Mouse (Mus musculus): Measurements from ENCODE around the gene Cacng7. TPM values are rescaled to one million over a fixed set of nuclear protein-coding genes. Genes with fewer than 3 reads are reported as not detected.
A peak's percentile ranks its signal among the peaks of the same experiment; 100 is the strongest.

Gene Cacng7
- polyA plus RNA-seq, 1 experiment, result 2.6 TPM

DNA sequence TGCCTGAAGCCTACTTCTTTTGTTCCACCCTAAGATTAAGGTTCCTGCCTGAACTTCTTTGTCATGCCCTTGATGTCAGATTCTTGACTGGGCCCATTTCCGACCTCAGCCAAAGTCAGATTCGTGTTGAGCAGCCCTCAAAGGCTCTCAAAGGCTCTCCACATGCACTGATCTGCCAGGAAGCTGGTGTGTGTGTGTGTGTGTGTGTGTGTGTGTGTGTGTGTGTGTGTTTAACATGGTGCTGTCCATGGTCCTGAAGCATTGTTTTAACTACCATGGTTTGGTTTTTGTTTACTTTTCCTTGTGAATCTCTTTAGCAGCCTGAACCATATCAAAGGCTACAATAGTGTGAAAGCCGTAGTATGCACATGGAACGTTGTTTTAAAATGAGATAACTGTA is 4.8 kb upstream of the Cacng7 start:
- DNase-seq, result no peak
- H3K4me3 ChIP-seq (ENCODE audit: control insufficient read depth, insufficient read depth, low read length), result no peak overlapping the region
- 77% methylated on average over 4 of the region's 4 CpGs for WGBS

DNA sequence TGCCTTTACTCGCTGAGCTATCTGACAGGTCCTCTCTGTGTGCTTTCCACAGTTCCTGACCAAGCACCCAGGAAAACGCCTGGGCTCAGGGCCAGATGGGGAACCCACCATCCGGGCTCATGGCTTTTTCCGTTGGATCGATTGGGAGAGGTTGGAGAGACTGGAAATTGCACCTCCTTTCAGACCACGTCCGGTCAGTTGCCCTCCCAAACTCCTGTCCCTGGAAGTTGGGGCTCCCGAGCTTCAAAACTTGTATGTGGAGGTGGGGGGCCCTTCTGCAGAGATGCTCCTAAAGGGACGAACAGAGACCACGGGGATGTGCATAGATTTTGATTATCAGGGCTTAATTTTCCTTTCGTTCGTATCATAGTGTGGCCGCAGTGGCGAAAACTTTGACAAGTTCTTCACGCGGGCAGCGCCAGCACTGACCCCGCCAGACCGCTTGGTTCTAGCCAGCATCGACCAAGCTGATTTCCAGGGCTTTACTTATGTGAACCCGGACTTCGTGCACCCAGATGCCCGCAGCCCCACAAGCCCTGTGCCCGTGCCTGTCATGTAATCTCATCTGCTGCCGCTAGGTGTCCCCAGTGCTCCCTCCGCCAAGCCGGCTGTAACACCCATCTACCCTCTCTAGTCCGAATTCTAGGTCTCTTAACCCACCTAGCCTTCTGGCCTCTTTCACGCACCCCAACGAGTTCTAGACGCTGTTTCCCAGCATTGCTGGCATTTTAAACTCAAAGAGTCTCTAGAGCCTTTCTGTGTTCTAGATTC is 2.8 kb upstream of the Cacng7 start:
- Histone ChIP-seq H3K27me3 (ENCODE audit: control insufficient read depth, insufficient read depth, low read length) (no peaks in the 10 kb centered on the region), H3K27ac (ENCODE audit: control insufficient read depth, insufficient read depth, low read length) (no peak overlapping the region), H3K4me1 (replicated peaks; ENCODE audit: control insufficient read depth, insufficient read depth, low read length) (no peaks in the 10 kb centered on the region), H3K4me3 (ENCODE audit: control insufficient read depth, insufficient read depth, low read length) (no peak overlapping the region), H3K36me3 (ENCODE audit: control insufficient read depth, insufficient read depth, low read length) (no peaks in the 10 kb centered on the region)
- TF ChIP-seq CTCF (IDR thresholded peaks at IDR 0.05; ENCODE audit: borderline replicate concordance, control insufficient read depth, extremely low read depth, insufficient read depth, low read length, poor library complexity) (peak; percentile 88), POLR2A (IDR thresholded peaks at IDR 0.05; ENCODE audit: control insufficient read depth, extremely low read depth, insufficient read depth, low read length, poor library complexity) (no peak)
- DNase-seq, result peak; percentile 76
- WGBS, result 25% methylated on average over 31 of the region's 31 CpGs

More for the DNA sequence above, 4.8 kb upstream of the Cacng7 start:
- no peaks in the 10 kb centered on the region for H3K27me3 ChIP-seq (ENCODE audit: control insufficient read depth, insufficient read depth, low read length)
- no peak overlapping the region for H3K27ac ChIP-seq (ENCODE audit: control insufficient read depth, insufficient read depth, low read length)
- H3K36me3 ChIP-seq (ENCODE audit: control insufficient read depth, insufficient read depth, low read length), result no peaks in the 10 kb centered on the region
- no peak for TF ChIP-seq POLR2A (IDR thresholded peaks at IDR 0.05; ENCODE audit: control insufficient read depth, extremely low read depth, insufficient read depth, low read length, poor library complexity)
- TF ChIP-seq CTCF (IDR thresholded peaks at IDR 0.05; ENCODE audit: borderline replicate concordance, control insufficient read depth, extremely low read depth, insufficient read depth, low read length, poor library complexity), result no peak
- no peaks in the 10 kb centered on the region for H3K4me1 ChIP-seq (replicated peaks; ENCODE audit: control insufficient read depth, insufficient read depth, low read length)

DNA sequence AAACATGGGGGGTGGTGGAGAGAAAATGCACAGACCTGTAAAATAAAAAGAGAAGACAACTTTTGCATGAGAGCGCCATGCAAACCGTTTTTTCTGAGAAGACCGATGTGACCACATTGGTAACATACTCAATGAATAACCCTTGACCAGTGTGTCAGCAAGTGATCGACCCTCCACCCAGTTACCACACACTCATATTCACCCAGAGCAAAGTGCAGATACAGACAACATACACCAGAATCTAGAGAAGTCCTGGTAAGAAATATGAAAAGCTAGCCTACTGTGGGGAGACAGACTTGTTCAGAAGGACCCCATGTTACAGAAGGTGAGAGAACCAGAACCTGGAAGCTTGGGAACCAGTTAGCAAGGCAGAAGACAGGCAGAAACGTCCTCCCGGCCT is 1.6 kb upstream of the Cacng7 start:
- H3K36me3 ChIP-seq (ENCODE audit: control insufficient read depth, insufficient read depth, low read length), result no peaks in the 10 kb centered on the region
- no peaks in the 10 kb centered on the region for H3K27me3 ChIP-seq (ENCODE audit: control insufficient read depth, insufficient read depth, low read length)
- H3K27ac ChIP-seq (ENCODE audit: control insufficient read depth, insufficient read depth, low read length), result no peak overlapping the region
- 52% methylated on average over 6 of the region's 6 CpGs for WGBS
- H3K4me1 ChIP-seq (replicated peaks; ENCODE audit: control insufficient read depth, insufficient read depth, low read length), result no peaks in the 10 kb centered on the region
- no peak for DNase-seq
- no peak overlapping the region for H3K4me3 ChIP-seq (ENCODE audit: control insufficient read depth, insufficient read depth, low read length)
- TF ChIP-seq POLR2A (IDR thresholded peaks at IDR 0.05; ENCODE audit: control insufficient read depth, extremely low read depth, insufficient read depth, low read length, poor library complexity) (no peak), CTCF (IDR thresholded peaks at IDR 0.05; ENCODE audit: borderline replicate concordance, control insufficient read depth, extremely low read depth, insufficient read depth, low read length, poor library complexity) (no peak)

DNA sequence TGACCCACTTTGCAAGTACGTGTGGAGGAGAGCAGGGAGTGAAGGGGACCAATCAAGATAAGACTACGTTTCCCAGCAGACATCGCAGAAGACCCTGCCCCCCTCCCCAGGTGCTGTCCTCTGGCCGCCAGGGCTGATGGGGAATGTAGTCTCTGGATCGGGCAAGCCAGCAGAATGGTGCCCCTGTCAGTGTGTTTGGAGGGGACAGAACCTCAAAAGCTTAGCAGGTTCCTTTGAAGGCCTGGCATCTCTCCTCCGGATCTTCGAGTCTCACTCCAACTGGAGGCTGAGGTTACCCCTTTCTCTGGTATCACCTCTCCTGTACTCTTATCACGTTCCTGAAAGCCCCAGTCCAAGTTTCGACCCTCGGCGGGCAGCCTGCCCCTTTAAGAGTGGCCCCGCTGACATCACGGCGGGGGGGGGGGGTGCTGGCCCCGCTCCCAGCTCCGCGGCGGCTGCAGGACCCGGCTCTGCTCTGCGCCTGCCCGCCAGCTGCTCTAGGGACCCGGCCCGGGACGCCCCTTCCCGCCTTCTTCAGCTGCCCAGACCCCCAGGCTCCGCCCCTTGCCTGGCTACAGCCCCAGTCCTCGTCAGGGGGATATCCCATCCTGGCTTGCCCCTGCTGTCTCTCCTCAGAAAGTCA is 1.1 kb upstream of the Cacng7 start:
- no peak overlapping the region for H3K27ac ChIP-seq (ENCODE audit: control insufficient read depth, insufficient read depth, low read length)

DNA sequence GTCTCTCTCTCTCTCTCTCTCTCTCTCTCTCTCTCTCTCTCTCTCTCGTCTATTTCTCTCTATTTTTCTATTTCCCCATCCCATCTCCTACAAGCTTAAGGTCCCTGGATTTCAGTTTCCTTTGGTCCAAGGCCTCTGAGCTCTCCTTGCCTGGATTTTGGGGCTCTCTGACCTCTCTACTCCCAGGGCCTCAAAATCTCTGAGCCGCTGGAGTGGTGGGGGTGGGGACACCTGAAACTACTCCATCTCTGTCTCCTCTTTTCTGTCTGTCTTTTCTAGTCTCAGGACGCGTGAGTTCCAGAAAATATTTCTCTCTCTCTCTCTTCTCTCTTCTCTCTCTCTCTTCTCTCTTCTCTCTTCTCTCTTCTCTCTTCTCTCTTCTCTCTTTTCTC is 535 bp upstream of the Cacng7 start:
- Histone ChIP-seq H3K27me3 (ENCODE audit: control insufficient read depth, insufficient read depth, low read length) (no peaks in the 10 kb centered on the region), H3K4me1 (replicated peaks; ENCODE audit: control insufficient read depth, insufficient read depth, low read length) (no peaks in the 10 kb centered on the region), H3K27ac (ENCODE audit: control insufficient read depth, insufficient read depth, low read length) (no peak overlapping the region), H3K4me3 (ENCODE audit: control insufficient read depth, insufficient read depth, low read length) (no peak overlapping the region), H3K36me3 (ENCODE audit: control insufficient read depth, insufficient read depth, low read length) (no peaks in the 10 kb centered on the region)
- WGBS, result 12% methylated on average over 4 of the region's 4 CpGs
- no peak for DNase-seq
- TF ChIP-seq POLR2A (IDR thresholded peaks at IDR 0.05; ENCODE audit: control insufficient read depth, extremely low read depth, insufficient read depth, low read length, poor library complexity), result no peak
- TF ChIP-seq CTCF (IDR thresholded peaks at IDR 0.05; ENCODE audit: borderline replicate concordance, control insufficient read depth, extremely low read depth, insufficient read depth, low read length, poor library complexity), result no peak

More for the DNA sequence above, 1.1 kb upstream of the Cacng7 start:
- 4% methylated on average over 27 of the region's 27 CpGs for WGBS
- H3K4me1 ChIP-seq (replicated peaks; ENCODE audit: control insufficient read depth, insufficient read depth, low read length), result no peaks in the 10 kb centered on the region
- H3K36me3 ChIP-seq (ENCODE audit: control insufficient read depth, insufficient read depth, low read length), result no peaks in the 10 kb centered on the region
- no peak overlapping the region for H3K4me3 ChIP-seq (ENCODE audit: control insufficient read depth, insufficient read depth, low read length)
- no peak for TF ChIP-seq CTCF (IDR thresholded peaks at IDR 0.05; ENCODE audit: borderline replicate concordance, control insufficient read depth, extremely low read depth, insufficient read depth, low read length, poor library complexity)
- no peak for TF ChIP-seq POLR2A (IDR thresholded peaks at IDR 0.05; ENCODE audit: control insufficient read depth, extremely low read depth, insufficient read depth, low read length, poor library complexity)
- peak; percentile 12 for DNase-seq
- no peaks in the 10 kb centered on the region for H3K27me3 ChIP-seq (ENCODE audit: control insufficient read depth, insufficient read depth, low read length)

DNA sequence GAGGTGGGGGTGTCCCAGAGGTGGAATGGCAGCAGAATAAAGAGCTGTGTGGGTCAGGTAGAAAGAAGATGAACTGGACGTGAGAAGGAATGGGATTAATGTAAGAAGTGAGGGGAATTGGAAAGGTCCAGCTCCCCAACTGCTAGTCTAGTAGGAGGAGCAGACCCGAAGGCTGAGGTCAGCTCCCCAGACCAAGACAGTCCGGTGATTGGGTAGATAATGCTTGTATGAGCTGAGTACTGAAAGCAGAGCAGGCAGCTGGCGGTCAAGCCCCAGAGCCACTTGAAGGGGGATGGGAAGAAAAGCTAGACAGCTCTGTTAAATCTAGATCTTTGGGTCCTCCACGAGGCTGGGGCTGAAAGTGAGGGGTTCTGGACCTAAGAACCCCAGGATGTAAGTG is 787 bp downstream of the Cacng7 start:
- WGBS, result 26% methylated on average over 5 of the region's 5 CpGs
- TF ChIP-seq CTCF (IDR thresholded peaks at IDR 0.05; ENCODE audit: borderline replicate concordance, control insufficient read depth, extremely low read depth, insufficient read depth, low read length, poor library complexity) (no peak), POLR2A (IDR thresholded peaks at IDR 0.05; ENCODE audit: control insufficient read depth, extremely low read depth, insufficient read depth, low read length, poor library complexity) (no peak)
- H3K36me3 ChIP-seq (ENCODE audit: control insufficient read depth, insufficient read depth, low read length), result no peaks in the 10 kb centered on the region
- DNase-seq, result no peak
- no peaks in the 10 kb centered on the region for H3K27me3 ChIP-seq (ENCODE audit: control insufficient read depth, insufficient read depth, low read length)
- H3K4me1 ChIP-seq (replicated peaks; ENCODE audit: control insufficient read depth, insufficient read depth, low read length), result no peaks in the 10 kb centered on the region
- H3K4me3 ChIP-seq (ENCODE audit: control insufficient read depth, insufficient read depth, low read length), result no peak overlapping the region
- H3K27ac ChIP-seq (ENCODE audit: control insufficient read depth, insufficient read depth, low read length), result no peak overlapping the region
